Mouse (Mus musculus) forebrain, embryonic 16.5 days (tissue): ENCODE measurements at regions not wholly inside any gene's neighbourhood (a gene's known extent, or its start where the extent isn't known, plus 50 kb on each side); places are given as distances from the start of the nearest gene placed in this dataset.

Source experiments
- ATAC-seq: fragments of 200-750 bp; cut with Nextera tagmentation; 2 replicates; pipeline ENCODE4 v1.8.0; 2017; ENCODE audit warnings: mild to moderate bottlenecking, moderate library complexity
- H3K27ac ChIP-seq: fragments of 300-500 bp; sonication (generic); 2 replicates; pipeline ENCODE4 v1.5.1; 2014; ENCODE audit warnings: low read length, control low read depth
- H3K27me3 ChIP-seq: fragments of 300-500 bp; sonication (generic); replicated peaks from 2 replicates; pipeline ENCODE4 v1.6.1; 2014; ENCODE audit warnings: low read length; ENCODE audit not compliant: control insufficient read depth, insufficient read depth
- H3K36me3 ChIP-seq: fragments of 300-500 bp; sonication (generic); 2 replicates; pipeline ENCODE4 v1.6.1; 2014; ENCODE audit not compliant: control insufficient read depth, insufficient read depth
- H3K4me1 ChIP-seq: fragments of 300-500 bp; sonication (generic); replicated peaks from 2 replicates; pipeline ENCODE4 v1.6.1; 2014; ENCODE audit warnings: low read length; ENCODE audit not compliant: control insufficient read depth, insufficient read depth
- H3K4me2 ChIP-seq: fragments of 300-500 bp; sonication (generic); 2 replicates; pipeline ENCODE4 v1.6.1; 2014; ENCODE audit warnings: mild to moderate bottlenecking, low read length, control low read depth
- H3K4me3 ChIP-seq: fragments of 300-500 bp; sonication (generic); replicated peaks from 2 replicates; pipeline ENCODE4 v1.5.1; 2014; ENCODE audit warnings: mild to moderate bottlenecking, low read length, control low read depth
- H3K9ac ChIP-seq: fragments of 300-500 bp; sonication (generic); replicated peaks from 2 replicates; pipeline ENCODE4 v1.6.1; 2014; ENCODE audit warnings: low read depth, low read length, control low read depth
- H3K9me3 ChIP-seq: fragments of 300-500 bp; sonication (generic); 2 replicates; pipeline ENCODE4 v1.6.1; 2016; ENCODE audit warnings: low read length; ENCODE audit not compliant: control insufficient read depth
- whole genome bisulfite sequencing: fragments of 180-500 bp; shearing (Covaris S2); extraction: QIAGEN DNeasy Blood & Tissue Kit; methylation state at CpG from one replicate; pipeline ENCODE4 v1.1.7; 2014; 5-methylcytosine and 5-hydroxymethylcytosine counted together

GRCm38 (mm10) chr7:134436917-134437316 lies 51.5 kb upstream of the D7Ertd443e start:
- H3K27me3 ChIP-seq, result no peaks in the 10 kb centered on the region
- no peak overlapping the region for H3K9ac ChIP-seq
- H3K4me2 ChIP-seq, result no peak overlapping the region
- no peaks in the 10 kb centered on the region for H3K4me1 ChIP-seq
- no peak overlapping the region for H3K4me3 ChIP-seq
- H3K9me3 ChIP-seq, result no peaks in the 10 kb centered on the region
- no peak for ATAC-seq
- WGBS, result 93% methylated on average over 3 of the region's 3 CpGs
- H3K36me3 ChIP-seq, result no peaks in the 10 kb centered on the region
- no peak overlapping the region for H3K27ac ChIP-seq

- no peak overlapping the region for H3K4me3 ChIP-seq
- H3K27me3 ChIP-seq, result no peaks in the 10 kb centered on the region
- H3K4me2 ChIP-seq, result no peak overlapping the region
- H3K9ac ChIP-seq, result no peak overlapping the region
- no peaks in the 10 kb centered on the region for H3K9me3 ChIP-seq
- ATAC-seq, result no peak
- no peaks in the 10 kb centered on the region for H3K4me1 ChIP-seq
- no peak overlapping the region for H3K27ac ChIP-seq
- 93% methylated on average over 5 of the region's 5 CpGs for WGBS
- H3K36me3 ChIP-seq, result no peaks in the 10 kb centered on the region
Measured at GRCm38 (mm10) chr7:134439281-134439680, 53.8 kb upstream of the D7Ertd443e start.

- no peak overlapping the region for H3K9ac ChIP-seq
- 71% methylated on average over 7 of the region's 8 CpGs for WGBS
Measured at GRCm38 (mm10) chr7:134445008-134445806, 59.7 kb upstream of the D7Ertd443e start.

GRCm38 (mm10) chr7:134447648-134448202 lies 62.3 kb upstream of the D7Ertd443e start:
- no peak overlapping the region for H3K4me2 ChIP-seq
- H3K4me3 ChIP-seq, result no peak overlapping the region
- H3K9me3 ChIP-seq, result no peaks in the 10 kb centered on the region
- H3K27me3 ChIP-seq, result no peaks in the 10 kb centered on the region
- H3K4me1 ChIP-seq, result no peaks in the 10 kb centered on the region
- no peak overlapping the region for H3K9ac ChIP-seq
- ATAC-seq, result no peak
- no peaks in the 10 kb centered on the region for H3K36me3 ChIP-seq
- no peak overlapping the region for H3K27ac ChIP-seq

More at GRCm38 (mm10) chr7:134445008-134445806, 59.7 kb upstream of the D7Ertd443e start:
- Histone ChIP-seq H3K27me3 (no peaks in the 10 kb centered on the region), H3K4me3 (no peak overlapping the region), H3K9me3 (no peaks in the 10 kb centered on the region), H3K36me3 (no peaks in the 10 kb centered on the region), H3K27ac (no peak overlapping the region), H3K4me2 (no peak overlapping the region), H3K4me1 (no peaks in the 10 kb centered on the region)
- ATAC-seq, result no peak

GRCm38 (mm10) chr7:134448831-134449230 lies 63.4 kb upstream of the D7Ertd443e start:
- no peak overlapping the region for H3K4me2 ChIP-seq
- H3K4me3 ChIP-seq, result no peak overlapping the region
- 88% methylated on average over 2 of the region's 2 CpGs for WGBS
- H3K9me3 ChIP-seq, result peaks cover 6% of the 10 kb centered on the region
- H3K9ac ChIP-seq, result no peak overlapping the region
- H3K27me3 ChIP-seq, result no peaks in the 10 kb centered on the region
- H3K27ac ChIP-seq, result no peak overlapping the region
- ATAC-seq, result no peak
- no peaks in the 10 kb centered on the region for H3K36me3 ChIP-seq
- no peaks in the 10 kb centered on the region for H3K4me1 ChIP-seq

GRCm38 (mm10) chr7:134462677-134463076 lies 77.2 kb upstream of the D7Ertd443e start:
- H3K27ac ChIP-seq, result no peak overlapping the region
- no peaks in the 10 kb centered on the region for H3K36me3 ChIP-seq
- no peak overlapping the region for H3K9ac ChIP-seq
- H3K9me3 ChIP-seq, result no peaks in the 10 kb centered on the region
- H3K27me3 ChIP-seq, result no peaks in the 10 kb centered on the region
- H3K4me2 ChIP-seq, result no peak overlapping the region
- ATAC-seq, result no peak
- no peak overlapping the region for H3K4me3 ChIP-seq
- H3K4me1 ChIP-seq, result no peaks in the 10 kb centered on the region
- 84% methylated on average over 3 of the region's 3 CpGs for WGBS

GRCm38 (mm10) chr7:134463380-134463779 lies 77.9 kb upstream of the D7Ertd443e start:
- 94% methylated on average over 4 of the region's 4 CpGs for WGBS
- no peak overlapping the region for H3K27ac ChIP-seq
- H3K27me3 ChIP-seq, result no peaks in the 10 kb centered on the region
- no peak for ATAC-seq
- no peak overlapping the region for H3K4me3 ChIP-seq
- H3K4me2 ChIP-seq, result no peak overlapping the region
- H3K36me3 ChIP-seq, result no peaks in the 10 kb centered on the region
- no peaks in the 10 kb centered on the region for H3K9me3 ChIP-seq
- no peak overlapping the region for H3K9ac ChIP-seq
- H3K4me1 ChIP-seq, result no peaks in the 10 kb centered on the region

- no peaks in the 10 kb centered on the region for H3K36me3 ChIP-seq
- H3K27ac ChIP-seq, result no peak overlapping the region
- no peak overlapping the region for H3K4me3 ChIP-seq
- no peaks in the 10 kb centered on the region for H3K9me3 ChIP-seq
- WGBS, result 79% methylated on average over 3 of the region's 3 CpGs
- H3K9ac ChIP-seq, result no peak overlapping the region
- no peak overlapping the region for H3K4me2 ChIP-seq
- H3K27me3 ChIP-seq, result no peaks in the 10 kb centered on the region
- H3K4me1 ChIP-seq, result no peaks in the 10 kb centered on the region
- ATAC-seq, result no peak
Measured at GRCm38 (mm10) chr7:134467216-134467615, 81.8 kb upstream of the D7Ertd443e start.

- no peak overlapping the region for H3K4me2 ChIP-seq
- WGBS, result 30% methylated on average over 2 of the region's 2 CpGs
- ATAC-seq, result no peak
- no peaks in the 10 kb centered on the region for H3K4me1 ChIP-seq
- H3K36me3 ChIP-seq, result no peaks in the 10 kb centered on the region
- no peaks in the 10 kb centered on the region for H3K27me3 ChIP-seq
- H3K9me3 ChIP-seq, result no peaks in the 10 kb centered on the region
- H3K27ac ChIP-seq, result no peak overlapping the region
- no peak overlapping the region for H3K4me3 ChIP-seq
- H3K9ac ChIP-seq, result no peak overlapping the region
Measured at GRCm38 (mm10) chr7:134471286-134471685, 85.8 kb upstream of the D7Ertd443e start.
